Mouse (Mus musculus): Measurements from ENCODE around the gene Pigk.

Gene Pigk

DNA sequence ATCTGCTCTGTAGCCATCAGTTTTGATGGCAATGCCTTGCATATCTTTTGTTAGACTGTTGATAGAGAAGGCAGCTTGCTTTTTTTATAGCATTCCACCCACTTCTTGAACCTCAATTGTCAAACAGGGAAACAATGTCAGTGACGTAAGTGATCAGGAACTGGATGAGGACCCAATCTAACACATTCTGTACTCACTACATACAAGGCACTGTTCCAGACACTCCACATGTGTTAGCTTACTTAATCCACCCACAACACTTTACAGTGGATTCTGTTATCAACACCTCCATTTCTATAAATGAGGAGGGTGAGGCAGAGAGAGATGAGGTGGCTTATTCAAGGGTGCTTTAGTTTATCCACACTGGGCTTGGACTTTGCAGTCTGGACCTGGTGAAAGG lies 124.0 kb downstream of the Pigk start:
- DNase-seq (ENCODE audit: low read depth, low spot score): no peak

DNA sequence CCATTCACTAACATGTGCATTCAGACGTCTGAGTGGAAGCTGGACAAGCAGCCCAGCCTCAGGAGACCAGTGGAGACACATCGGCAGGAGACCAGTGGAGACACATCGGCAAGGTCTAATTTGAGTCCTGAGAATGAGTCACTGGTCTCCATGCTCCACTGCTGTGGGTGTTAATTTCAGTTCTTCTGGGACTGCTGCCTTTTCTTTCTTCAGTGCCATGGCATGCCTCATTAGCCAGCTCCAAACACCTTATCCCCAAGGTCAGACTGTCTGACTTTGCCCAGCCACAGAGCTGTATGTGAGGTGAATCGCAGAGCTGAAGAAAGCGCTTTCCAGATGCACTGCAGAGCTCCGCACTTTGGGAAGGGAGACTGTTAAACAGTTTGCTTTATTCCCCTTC lies 127.4 kb downstream of the Pigk start:
- no peak for DNase-seq (ENCODE audit: low read depth, low spot score)

DNA sequence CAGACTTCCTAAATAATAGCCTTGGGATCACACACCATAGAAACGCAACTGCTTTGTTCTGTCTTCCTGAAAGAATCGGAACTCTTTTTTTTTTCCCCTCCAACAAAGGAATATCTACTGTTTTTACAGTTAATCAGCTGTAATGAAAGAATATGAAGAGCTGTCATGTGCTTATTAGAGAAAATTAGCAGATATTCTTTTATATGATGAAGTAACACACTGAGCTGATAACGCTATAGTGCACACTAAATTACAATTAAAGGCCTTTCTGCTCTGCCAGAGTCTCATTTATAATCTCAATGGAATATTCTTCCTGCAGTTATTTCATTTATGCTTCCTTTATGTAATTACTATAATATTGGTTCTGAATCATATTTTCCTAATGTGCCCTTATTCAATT lies 128.7 kb downstream of the Pigk start:
- DNase-seq (ENCODE audit: low read depth, low spot score): no peak

DNA sequence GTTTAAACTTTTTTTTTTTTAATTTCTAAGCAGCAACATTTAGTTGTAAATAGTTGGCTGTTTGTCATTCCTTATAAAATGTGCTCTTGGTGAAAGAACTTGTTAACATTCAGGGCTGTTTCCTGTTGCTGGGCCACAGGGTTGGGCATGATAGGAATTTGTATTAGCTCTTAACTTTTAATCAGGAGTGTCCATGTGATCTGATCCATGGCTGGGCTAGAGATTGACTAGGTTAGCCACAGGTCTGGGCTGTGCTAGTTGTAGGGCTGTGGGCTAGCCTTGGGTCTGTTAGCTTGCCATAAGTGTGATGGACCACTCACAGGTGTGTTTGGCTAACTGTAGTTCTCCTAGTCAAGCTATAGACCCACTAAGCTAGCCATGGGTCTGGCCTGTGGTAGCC lies 130.0 kb downstream of the Pigk start:
- no peak for DNase-seq (ENCODE audit: low read depth, low spot score)

DNA sequence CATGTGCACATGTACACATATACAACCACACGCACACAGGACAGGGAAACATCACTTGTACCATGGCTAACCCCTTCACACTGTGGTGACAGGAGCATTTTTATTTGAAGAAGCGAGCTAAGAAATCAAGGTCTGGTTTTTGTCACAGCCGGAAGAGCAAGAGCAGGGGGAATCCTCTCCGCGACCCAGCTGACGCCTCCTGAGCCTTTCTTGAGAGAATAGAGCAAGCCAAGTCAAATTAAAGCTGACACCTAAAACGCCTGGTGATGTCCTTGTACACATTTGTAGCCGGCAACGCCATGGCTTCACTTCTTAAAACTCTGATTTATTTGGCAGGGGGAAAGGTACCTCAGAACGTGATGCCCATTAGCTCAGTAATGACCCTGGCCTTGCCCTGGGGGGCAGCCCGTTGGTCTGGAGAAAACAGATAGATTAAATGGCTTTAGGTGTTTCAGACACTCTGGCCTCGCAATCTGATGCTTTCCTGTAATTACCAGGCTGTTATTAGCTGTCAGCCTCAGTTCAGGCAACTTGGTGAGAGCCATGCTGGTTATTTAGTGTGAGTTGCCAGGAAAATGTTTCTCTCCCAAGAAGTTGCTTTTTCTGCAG lies 141.2 kb downstream of the Pigk start:
- no peak for DNase-seq (ENCODE audit: low read depth, low spot score)

- no peak for DNase-seq (ENCODE audit: low read depth, low spot score)
Observed at GRCm38 (mm10) chr3:152856095-152856494, 142.2 kb downstream of the Pigk start.

GRCm38 (mm10) chr3:152861450-152861849 lies 147.6 kb downstream of the Pigk start:
- DNase-seq (ENCODE audit: low read depth, low spot score): no peak

- no peak for DNase-seq (ENCODE audit: low read depth, low spot score)
Observed at GRCm38 (mm10) chr3:152861978-152862377, 148.1 kb downstream of the Pigk start.

DNA sequence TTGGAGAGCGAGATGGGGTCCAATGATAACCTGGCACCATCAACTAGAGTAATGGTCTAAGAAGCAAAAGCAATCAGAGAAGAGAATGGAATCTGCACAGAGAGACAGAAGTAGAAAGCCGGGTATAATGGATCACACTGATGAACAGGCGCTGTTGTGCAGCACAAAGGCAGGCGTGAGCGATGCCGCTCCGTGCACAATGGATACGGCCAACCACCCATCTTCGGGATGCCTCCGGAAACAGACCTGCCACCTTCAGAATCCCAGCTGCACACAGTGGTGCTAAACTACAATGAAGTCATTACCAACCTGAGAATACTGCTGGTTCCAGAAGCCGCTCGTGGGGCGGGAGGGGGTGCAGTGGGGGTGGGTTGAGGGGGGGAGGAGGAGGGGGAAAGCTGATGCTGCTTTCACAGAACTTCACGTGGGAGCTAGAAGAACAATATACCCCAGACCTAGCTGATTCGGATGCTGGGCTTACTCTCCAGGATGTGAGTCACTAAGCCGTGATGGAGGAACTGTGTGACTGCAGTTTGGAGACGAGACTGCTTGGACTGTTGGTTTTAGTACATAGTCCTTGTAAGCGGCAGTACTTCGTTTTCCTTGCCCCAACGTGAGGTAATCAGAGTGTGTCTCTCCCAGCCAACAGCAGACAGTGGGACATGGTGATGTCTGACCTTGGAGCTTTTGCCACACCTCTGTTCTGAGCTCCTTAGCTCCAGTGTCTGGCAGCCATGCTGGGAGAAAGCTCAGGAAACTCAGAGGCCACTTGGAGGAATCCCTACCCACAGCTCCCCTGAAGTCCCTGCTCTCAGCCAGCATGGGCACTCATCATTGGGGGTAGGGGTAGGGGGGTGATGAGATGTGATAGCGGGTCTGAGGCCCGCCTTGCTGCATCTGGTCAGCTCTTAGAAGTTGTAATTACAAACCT lies 152.4 kb downstream of the Pigk start:
- no peak for DNase-seq (ENCODE audit: low read depth, low spot score)

DNA sequence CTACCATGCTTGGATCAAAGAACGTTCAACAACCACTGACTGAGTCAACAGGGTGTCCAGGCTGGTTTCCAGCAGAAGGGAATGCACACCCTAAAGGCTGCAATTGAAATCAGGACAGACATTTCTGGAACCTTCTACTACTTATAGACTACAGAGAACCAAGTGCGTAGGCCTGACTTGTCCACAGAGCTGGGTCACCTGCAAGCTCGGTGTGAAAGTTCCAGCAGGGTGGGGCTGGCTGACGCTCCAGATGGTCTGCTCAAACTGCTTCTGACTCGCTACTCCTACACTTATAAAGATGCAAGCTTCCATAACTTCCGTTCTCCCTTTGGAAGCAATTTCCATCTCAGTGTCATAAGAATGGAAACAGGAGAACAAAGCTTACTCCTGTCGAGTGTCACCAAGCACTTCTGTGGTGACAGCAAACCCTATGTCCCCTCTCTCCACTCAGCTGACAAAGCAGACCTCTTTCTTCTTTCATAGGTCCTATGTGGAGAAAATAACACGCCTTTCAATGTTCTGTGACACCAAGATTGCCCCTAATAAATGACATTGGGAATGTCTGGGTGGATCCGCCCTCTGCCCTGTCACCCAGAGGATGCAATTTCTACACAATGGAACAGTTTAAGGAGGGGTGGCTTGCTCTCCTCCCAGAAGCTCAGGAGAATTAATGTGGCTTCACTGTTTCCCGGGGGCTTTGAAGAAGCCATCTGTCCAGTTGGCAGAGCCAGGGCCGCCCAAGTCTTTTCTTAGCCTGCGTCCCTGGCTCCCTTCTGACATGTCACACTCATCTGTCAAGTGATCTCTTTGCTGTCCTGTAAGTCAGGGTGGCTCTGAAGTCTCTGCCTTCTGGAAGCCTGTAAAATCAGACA lies 154.0 kb downstream of the Pigk start:
- no peak for DNase-seq (ENCODE audit: low read depth, low spot score)

GRCm38 (mm10) chr3:152872054-152872453 lies 158.2 kb downstream of the Pigk start:
- no peak for DNase-seq (ENCODE audit: low read depth, low spot score)

DNA sequence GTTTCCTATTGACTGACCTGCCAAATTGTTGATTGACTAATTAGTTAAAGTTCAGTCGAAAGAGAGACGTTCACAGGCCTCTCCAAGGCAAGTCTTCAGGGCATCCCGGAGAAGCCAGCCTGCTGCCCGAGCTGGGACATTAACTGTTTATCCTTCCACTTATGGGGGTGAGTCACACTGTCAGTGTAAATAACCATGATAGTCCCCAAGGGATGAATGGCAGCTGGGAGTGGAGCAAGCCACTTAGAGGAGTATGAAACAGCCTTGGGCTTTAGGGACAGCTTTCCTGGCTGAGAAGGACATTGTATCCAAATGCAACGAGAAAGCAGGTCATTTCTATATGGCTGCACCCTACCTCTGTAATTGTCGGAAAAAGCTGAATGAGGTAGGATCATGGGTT lies 158.7 kb downstream of the Pigk start:
- DNase-seq (ENCODE audit: low read depth, low spot score): no peak

GRCm38 (mm10) chr3:152874431-152875355 lies 160.8 kb downstream of the Pigk start:
- DNase-seq (ENCODE audit: low read depth, low spot score): no peak

DNA sequence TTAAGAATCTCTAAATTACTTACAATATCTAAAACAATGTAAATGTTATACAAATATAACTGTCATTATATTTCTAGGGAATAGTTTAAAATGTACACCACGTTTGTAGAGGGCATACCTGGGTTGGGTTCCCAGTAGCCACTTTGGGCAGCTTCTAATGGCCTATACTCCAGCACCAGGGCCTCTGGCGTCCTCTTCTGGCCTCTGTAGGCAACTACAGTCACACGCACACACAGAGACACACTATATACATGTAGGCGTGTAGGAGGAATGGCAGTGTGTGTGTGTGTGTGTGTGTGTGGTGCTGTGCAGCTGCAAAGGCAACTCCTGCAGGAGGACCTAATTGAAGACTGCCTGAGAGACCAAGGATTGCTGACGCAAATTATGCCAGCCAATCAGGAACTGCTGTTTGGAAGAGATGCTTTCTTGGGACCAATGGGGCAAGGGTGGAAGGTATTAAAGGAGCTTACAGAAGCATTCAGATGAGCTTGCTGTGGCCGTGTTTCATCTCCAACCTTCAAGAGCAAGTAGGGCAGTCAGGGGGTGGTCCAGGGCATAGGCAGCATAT lies 161.9 kb downstream of the Pigk start:
- DNase-seq (ENCODE audit: low read depth, low spot score): no peak

- no peak for DNase-seq (ENCODE audit: low read depth, low spot score)
Observed at GRCm38 (mm10) chr3:152880121-152880835, 166.4 kb downstream of the Pigk start.

DNA sequence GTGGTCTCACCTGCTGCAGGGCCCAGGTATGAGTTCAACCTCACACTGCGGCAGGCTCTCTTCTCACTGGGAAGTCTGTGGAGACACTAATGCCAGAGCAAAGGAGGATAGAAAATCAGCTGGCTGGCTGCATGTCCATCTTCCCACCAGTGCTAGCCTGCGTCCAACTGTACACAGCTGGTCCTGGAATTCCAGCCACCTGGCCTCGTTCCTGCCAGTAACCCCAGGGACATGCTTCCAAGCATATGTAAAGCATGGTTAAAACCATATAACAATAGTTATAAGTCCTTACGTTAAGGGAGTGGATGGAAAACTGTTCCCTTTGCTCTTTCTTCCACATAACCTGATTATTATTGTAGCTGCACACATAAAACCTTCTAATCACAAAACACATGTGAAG lies 167.8 kb downstream of the Pigk start:
- DNase-seq (ENCODE audit: low read depth, low spot score): no peak

DNA sequence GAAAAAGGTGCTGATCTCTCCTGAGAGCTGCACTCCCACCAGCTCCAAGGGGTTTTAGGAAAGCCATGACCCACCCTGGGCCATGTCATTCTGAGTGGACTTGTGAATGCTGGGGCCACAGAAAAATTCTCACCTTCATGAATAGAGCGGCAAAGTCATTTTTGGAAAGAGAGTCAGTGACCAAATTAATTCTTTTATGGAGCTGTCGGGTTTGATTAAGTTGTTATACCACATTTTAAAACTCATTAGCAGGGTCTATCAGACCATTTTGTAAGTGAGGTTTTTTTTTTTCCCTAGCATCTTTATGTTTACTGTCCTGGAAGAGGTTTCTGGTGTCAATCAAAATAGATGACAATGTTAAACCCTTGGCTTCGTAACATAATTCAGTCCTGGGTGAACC lies 169.7 kb downstream of the Pigk start:
- no peak for DNase-seq (ENCODE audit: low read depth, low spot score)

- no peak for DNase-seq (ENCODE audit: low read depth, low spot score)
Observed at GRCm38 (mm10) chr3:152886749-152887148, 172.8 kb downstream of the Pigk start.

DNA sequence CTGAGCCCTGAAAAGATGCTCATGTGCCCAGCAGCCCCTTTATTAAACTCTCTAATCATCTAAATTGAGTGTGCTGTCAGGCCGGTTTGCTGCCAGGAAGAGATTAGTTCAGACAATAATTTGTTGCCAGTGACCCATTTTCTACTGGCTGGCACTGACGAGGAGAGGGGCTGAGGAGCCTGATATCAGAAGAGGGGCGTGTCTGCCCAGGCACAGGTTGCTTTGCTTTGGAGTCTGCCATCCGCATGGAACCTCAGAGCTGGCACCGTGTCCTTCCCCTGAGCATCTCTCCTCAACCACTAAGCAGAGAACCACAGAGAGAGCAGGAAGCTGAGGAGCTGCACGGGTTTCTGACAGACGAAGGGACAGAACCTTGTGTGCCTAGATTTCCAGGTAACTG lies 174.2 kb downstream of the Pigk start:
- DNase-seq (ENCODE audit: low read depth, low spot score): no peak

GRCm38 (mm10) chr3:152894935-152895334 lies 181.0 kb downstream of the Pigk start:
- DNase-seq (ENCODE audit: low read depth, low spot score): no peak

All from A20 (cell line).